Mouse (Mus musculus) mesoderm, embryonic 11.5 days (tissue): Measurements from ENCODE around the gene Slc9b1.
A peak's percentile ranks its signal among the peaks of the same experiment; 100 is the strongest.

Experiments
- DNase-seq: peaks from one replicate; pipeline ENCODE4 v3.0.0-alpha.2; 2012; ENCODE audit warnings: low read depth, low spot score

Slc9b1 gene

GRCm38 (mm10) chr3:135437758-135438495 is 90.1 kb downstream of the Slc9b1 start, which contains the start of gene Ube2d3:
Ube2d3 (plus strand) TSS chr3:135438149.
- DNase-seq: peak; percentile 99

- DNase-seq: peak; percentile 91
These were observed 90.7 kb downstream of the Slc9b1 start for GRCm38 (mm10) chr3:135438531-135438912.

DNA sequence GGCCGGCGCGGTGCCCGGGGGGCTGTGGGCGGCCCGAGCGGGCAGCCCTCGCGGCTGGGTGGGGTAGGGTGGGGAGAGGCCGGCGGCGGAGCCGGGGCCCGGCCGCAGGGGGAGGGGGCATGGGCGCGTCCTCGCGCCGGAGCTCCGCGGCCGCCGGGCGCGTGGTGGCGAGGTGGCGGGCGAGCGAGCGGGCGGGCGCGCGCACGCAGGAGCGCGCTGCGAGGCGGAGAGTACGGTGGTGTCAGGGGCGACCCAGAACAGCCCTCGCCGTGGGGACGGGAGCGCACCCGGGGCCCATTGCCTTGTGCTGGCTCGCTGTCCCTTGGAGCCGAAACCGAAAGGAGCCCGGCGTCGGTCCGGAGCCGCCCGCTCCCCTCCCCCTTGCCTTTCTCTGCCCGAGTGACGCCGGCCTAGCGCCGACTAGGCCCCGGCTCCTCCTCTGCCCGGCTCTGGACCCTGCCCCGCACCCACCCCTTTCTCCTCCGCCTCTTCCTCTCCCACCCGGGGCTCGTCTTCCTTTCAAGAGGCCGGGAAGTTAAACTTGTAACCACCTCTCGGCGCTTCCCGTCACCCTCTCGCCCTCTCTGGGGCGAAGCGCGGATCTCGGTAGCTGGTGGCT is 91.2 kb downstream of the Slc9b1 start:
- DNase-seq: peak; percentile 78

GRCm38 (mm10) chr3:135439651-135440050 is 91.8 kb downstream of the Slc9b1 start:
- no peak for DNase-seq

- DNase-seq: peak; percentile 33
These were observed 92.4 kb downstream of the Slc9b1 start for GRCm38 (mm10) chr3:135440221-135440620.

- DNase-seq: no peak
These were observed 92.8 kb downstream of the Slc9b1 start for GRCm38 (mm10) chr3:135440621-135441020.

DNA sequence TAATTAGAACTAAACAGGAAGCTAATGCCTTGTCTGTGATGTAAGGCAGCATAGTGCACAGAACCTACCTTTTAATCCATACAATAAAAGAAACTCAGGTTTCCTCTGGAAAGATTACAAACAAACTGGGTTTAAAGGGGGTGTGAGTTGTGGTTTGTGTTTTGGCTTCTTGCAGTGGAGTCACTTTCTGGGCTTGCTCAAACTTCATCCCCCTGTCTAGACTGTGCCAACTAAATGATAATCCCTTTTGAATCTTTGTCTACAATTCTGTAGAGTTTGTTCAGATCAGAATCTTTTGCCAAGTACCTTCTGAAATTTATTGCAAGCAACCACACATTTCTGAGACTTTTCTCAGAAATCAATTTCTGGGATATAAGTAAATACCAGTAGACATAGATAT is 97.1 kb downstream of the Slc9b1 start:
- no peak for DNase-seq
